Mouse (Mus musculus): ENCODE data around the gene Rnf212b. TPM values are rescaled to one million over a fixed set of nuclear protein-coding genes. Genes with fewer than 3 reads are reported as not detected.
A peak's percentile ranks its signal among the peaks of the same experiment; 100 is the strongest.
"Not testable (repeated sequence)": the region's sequence is repeated elsewhere in the genome, so short reads cannot be mapped to it uniquely, and the experiment has no call there.

Gene Rnf212b
- total RNA-seq (2021), result 1 to 10 TPM; 1.0 to 5.0 TPM
- long read RNA-seq, experiment 1, partial matches to known transcripts, result 0 of 4 reads
- long read RNA-seq, experiment 1, other reads (novel, unspliced or antisense), result 4 of 4 reads
- long read RNA-seq, experiment 2, partial matches to known transcripts, result 1 of 7 reads
- long read RNA-seq, experiment 2, other reads (novel, unspliced or antisense), result 6 of 7 reads

DNA sequence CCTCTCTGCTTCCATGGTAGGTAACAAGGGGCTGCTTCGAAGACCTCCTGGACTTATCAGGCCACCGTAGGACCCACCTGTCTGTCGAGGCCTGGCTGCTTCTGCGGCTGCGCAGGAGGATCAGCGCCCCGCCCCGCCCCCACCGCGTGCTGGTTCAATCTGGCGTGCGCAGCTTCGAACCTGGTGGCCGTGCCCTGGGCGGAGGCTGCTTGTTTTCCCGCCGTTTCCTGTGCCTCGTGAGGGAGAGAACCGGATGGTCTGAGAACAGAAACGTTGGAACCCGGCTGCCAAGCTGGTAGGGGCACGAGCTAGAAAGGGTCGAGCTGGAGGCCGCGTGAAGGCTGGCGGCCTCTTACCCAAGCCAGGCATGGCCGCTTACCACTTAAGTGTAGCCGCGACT lies at the start of gene Rnf212b:
Gene Rnf212b, plus strand, starts transcription at position 151 of the 400 bp plus-strand sequence.
- TF ChIP-seq CTCF (IDR thresholded peaks at IDR 0.05), result no peak
- Histone ChIP-seq H3K4me3 (no peak within 1 kb of the TSS), H3K27ac (no peak within 1 kb of the TSS)
- DNase-seq, result no peak
- intact Hi-C loops (cut with DNase I), result no loop called here

DNA sequence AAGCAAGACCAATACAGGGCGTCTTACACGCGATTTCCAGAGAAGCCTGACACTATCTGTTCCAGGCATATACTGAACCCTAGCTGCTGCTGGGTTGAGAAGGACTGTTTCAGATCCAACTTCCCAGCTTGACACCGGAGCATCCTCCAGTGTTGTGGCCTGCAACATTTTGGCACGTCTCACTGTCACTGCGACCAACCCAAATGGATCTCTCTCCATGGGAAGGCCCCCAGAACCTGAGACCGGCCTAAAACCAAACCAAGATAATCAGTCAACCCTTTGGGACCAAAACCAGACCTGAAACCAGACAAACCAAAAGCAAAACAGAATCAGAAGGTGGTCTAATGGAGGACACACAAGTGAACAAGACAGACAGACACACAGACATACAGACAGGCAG lies 47.0 kb upstream of the Rnf212b start:
- intact Hi-C loops (cut with DNase I); H3K4me3 ChIP-seq; DNase-seq; H3K27ac ChIP-seq: not testable (repeated sequence)

DNA sequence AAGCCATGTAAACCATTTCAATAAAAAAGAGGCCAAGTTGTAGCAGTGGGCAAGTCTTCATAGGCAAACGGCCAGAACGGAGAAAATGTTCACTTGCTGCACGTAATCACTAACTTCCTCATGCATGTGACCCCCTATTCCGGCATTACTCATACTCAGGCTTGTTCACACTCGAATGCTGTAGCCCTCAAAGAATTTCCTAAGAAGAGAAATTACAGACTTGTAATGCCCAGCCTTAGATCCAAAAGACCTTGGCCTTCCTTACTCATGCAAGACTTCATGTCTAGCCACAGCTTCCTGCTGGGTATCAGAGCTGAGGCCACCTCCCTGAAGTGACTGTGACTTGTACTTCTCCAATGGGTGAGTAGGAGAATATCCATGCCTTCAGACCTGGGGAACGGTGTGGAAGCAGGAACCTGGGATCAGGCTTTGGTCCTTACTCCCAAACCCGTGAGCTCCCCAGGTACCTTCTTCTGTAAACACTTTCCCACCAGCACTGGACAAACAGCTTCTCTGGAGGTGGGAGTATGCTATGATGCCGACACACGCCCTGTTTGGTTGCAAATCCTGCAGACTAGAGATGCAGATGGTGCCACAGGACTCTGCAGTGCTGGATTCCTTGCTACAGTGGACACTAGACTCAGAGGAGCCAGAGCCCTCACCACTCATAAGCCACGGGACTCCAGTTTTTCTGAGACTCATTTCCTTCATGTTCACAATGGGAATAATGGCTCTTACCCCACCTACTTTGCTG lies 45.5 kb upstream of the Rnf212b start:
- H3K27ac ChIP-seq, result no peak overlapping the region
- peak; percentile 4 for DNase-seq
- TF ChIP-seq CTCF (IDR thresholded peaks at IDR 0.05), result no peak
- H3K4me3 ChIP-seq, result no peak overlapping the region
- intact Hi-C loops (cut with DNase I), result no loop called here

DNA sequence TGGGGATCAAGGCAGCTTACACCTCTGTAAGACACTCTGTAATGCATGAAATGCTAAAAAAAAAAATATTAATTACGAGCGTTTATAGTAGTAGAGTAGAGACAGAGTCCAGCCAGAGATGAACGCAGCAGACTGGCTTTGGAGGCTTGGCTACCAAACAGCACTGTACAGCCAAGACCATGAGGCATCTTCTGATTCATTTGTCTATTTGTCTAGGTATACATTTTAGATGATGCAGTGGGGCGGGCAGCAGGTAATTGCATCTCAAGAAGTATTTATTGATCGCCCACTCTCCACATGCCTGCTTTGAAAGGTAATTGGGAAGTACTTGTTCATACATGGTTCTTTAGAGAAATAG lies 44.9 kb upstream of the Rnf212b start:
- Histone ChIP-seq H3K27ac (no peak overlapping the region), H3K4me3 (no peak overlapping the region)
- DNase-seq, result peak; percentile 6
- intact Hi-C loops (cut with DNase I), result no loop called here
- TF ChIP-seq CTCF (IDR thresholded peaks at IDR 0.05), result no peak

DNA sequence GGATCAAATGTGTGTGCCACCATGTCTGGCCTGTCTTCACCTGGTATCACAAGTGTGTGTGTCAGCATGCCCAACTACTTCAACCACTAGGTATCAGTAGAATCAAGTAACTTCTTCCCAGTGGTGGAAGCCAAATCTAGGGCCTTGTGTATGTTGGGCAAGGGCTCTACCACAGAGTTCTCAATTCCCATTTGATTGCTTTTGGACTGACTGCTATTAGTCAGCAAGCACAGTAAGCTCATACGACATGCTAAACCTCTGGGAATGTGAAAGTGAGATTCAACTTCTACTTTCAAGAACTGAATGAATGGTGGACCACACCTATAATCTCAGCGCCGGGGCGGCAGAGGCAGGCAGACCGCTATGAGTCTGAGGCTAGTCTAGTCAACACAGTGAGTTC lies 43.6 kb upstream of the Rnf212b start:
- intact Hi-C loops (cut with DNase I), result no loop called here
- peak; percentile 15 for DNase-seq
- Histone ChIP-seq H3K4me3 (no peak overlapping the region), H3K27ac (no peak overlapping the region)
- no peak for TF ChIP-seq CTCF (IDR thresholded peaks at IDR 0.05)

DNA sequence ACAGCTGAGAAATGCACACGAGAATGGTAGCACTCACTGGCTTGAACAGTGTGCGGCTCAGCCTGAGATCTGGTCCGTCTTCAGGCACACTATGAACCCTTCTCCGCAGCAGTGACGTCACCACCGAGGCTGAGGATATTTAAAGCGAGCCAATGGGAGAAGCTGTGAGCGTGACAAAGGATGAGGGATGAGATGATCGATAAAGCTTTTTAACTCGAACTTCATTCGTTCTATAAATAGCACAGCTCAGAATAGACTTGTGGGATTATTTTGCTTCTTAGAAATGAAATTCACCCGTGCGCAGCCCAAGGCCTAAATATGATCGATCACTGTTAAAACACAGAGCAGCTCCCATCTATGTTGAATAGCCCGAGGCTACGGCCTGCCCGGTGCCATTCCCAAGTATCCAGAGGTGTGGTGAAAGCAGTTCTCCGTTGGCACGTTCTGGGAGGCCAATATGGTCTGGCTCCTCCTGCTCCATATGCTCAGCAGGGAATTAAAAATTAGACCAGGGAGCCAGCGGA lies 41.5 kb upstream of the Rnf212b start:
- TF ChIP-seq CTCF (IDR thresholded peaks at IDR 0.05), result no peak
- intact Hi-C loops (cut with DNase I), result no loop called here
- peak; percentile 53 for DNase-seq
- peak overlapping the region; percentile 30 for H3K4me3 ChIP-seq
- peak overlapping the region; percentile 65 for H3K27ac ChIP-seq

DNA sequence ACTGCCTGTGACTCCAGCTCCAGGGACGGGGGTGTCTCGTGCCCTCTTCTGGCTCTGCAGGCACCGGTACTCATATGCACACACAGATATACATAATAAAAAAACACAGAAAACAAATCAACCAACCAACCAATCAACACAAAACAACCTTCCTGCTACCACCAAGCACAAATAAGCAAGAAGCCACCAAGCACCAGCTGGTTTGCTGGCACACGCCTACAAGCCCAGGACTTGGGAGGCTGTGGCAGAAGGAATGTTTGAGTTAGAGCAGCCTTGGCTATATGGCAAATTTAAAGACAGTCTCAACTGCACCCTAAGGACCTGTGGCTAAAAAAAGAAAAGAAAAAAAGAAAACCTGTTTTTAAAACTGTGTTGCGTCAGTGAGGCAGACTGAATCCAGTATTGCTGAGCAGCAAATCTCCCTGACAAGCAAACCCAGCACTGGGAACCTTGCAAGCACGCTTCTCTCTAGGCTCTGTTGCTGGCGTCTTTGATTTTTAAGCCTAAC lies 38.4 kb upstream of the Rnf212b start:
- TF ChIP-seq CTCF (IDR thresholded peaks at IDR 0.05), result no peak
- Histone ChIP-seq H3K27ac (no peak overlapping the region), H3K4me3 (no peak overlapping the region)
- intact Hi-C loops (cut with DNase I), result no loop called here
- no peak for DNase-seq

DNA sequence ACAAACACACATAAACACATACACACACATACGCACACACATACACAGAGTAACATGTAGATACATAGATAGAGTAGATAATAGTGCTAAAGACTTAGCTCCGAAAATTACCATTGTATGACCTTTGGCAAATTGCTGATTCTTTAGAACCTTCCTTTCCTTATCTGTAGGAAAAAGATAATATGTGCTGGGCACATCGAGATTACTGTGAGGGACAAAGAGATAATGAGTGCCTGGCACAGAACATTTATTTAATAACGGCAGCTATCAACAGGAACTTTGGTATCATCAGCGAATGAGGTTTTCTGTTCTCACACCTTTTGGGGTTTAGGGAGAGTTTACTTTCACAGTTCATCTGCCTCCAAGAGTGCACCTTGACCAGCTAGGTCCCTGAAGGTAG lies 37.2 kb upstream of the Rnf212b start:
- no peak overlapping the region for H3K4me3 ChIP-seq
- DNase-seq, result no peak
- intact Hi-C loops (cut with DNase I), result no loop called here
- no peak overlapping the region for H3K27ac ChIP-seq
- TF ChIP-seq CTCF (IDR thresholded peaks at IDR 0.05), result no peak

DNA sequence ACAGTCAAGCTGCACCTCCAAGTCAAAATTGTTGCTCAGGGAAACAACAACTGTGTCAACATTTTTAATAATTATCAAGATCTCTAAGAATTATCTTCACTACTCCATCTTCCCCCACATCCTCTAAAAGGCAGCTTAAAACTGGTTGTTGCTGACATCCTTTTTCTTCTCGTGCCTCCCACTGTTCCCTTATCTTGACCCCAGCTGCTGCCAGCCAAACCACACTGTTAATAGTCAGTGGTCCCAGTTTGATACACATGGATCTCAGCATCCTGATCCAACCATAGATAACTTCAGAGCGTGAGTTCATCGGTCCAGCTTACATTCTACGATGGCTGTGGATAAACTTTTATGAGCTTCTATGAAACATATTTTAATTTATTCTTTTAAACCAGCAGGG lies 36.0 kb upstream of the Rnf212b start:
- H3K27ac ChIP-seq, result no peak overlapping the region
- no peak overlapping the region for H3K4me3 ChIP-seq
- intact Hi-C loops (cut with DNase I), result no loop called here
- TF ChIP-seq CTCF (IDR thresholded peaks at IDR 0.05), result no peak
- no peak for DNase-seq

DNA sequence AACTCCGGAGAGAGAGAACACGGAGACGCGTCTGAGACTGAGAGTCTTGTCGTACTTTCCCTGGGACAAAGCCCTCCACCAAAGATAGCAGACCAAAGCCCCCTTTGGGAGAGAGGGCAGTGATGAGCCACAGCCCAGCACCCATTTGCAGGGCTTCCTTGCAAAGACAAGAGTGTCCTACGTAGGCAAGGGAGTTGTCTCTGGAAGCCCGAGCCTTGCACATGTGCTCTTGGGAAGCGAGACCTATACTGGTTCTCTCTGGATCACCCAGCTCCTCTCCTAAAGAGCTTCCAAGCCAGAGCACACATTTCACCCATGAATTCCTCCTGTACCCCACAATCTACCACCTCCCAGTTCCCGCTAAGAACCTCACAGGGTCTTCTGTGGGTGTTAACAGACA lies 33.9 kb upstream of the Rnf212b start:
- Histone ChIP-seq H3K27ac (peak overlapping the region; percentile 87), H3K4me3 (peak overlapping the region; percentile 73)
- intact Hi-C loops (cut with DNase I), result loop anchor here (2.0 kb wide), 1 partner anchor 31 kb away; no protein-coding TSS in a partner anchor
- peak; percentile 42 for DNase-seq
- no peak for TF ChIP-seq CTCF (IDR thresholded peaks at IDR 0.05)

DNA sequence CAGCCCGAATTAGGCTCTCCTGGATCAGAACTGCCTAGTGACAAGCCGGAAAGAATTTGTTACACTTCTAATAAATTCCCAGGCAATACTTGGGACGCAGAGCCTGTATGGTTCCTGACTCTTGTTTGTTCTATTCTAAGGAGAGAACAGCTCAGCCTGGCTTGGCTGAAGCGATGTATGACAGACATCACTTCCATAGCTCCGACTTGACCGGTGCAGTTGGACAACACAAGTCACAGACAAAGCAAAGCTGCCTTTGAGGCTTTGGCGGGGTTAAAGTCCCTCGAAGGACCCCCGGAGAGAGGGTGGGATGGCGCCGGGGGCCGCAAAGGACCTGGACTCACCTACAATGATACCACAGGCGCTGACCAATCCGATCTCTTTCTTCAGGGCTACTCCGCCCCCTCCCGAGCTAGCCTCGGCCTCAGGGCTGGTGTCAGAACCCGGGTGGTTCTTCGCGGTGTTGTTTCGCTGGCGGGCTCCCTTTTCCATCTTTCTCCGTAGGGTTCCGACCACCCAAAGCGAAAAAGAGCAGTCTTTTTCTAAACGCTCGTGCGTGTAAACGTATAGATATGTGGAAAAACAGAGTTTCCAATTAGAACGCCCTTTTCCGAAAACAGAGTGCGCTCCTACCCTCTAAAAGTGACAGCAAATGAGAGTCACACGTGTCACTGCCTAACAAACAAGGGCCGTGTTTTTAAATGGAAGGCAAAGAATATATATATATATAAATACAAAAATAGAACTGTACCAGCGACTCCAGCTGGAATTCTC lies 32.9 kb upstream of the Rnf212b start:
- DNase-seq, result peak; percentile 86
- Histone ChIP-seq H3K27ac (peak overlapping the region; percentile 87), H3K4me3 (peak overlapping the region; percentile 73)
- TF ChIP-seq CTCF (IDR thresholded peaks at IDR 0.05), result no peak
- intact Hi-C loops (cut with DNase I), result loop anchor here (1.0 to 2.0 kb wide), 2 partner anchors 32 to 67 kb away; no protein-coding TSS in a partner anchor

DNA sequence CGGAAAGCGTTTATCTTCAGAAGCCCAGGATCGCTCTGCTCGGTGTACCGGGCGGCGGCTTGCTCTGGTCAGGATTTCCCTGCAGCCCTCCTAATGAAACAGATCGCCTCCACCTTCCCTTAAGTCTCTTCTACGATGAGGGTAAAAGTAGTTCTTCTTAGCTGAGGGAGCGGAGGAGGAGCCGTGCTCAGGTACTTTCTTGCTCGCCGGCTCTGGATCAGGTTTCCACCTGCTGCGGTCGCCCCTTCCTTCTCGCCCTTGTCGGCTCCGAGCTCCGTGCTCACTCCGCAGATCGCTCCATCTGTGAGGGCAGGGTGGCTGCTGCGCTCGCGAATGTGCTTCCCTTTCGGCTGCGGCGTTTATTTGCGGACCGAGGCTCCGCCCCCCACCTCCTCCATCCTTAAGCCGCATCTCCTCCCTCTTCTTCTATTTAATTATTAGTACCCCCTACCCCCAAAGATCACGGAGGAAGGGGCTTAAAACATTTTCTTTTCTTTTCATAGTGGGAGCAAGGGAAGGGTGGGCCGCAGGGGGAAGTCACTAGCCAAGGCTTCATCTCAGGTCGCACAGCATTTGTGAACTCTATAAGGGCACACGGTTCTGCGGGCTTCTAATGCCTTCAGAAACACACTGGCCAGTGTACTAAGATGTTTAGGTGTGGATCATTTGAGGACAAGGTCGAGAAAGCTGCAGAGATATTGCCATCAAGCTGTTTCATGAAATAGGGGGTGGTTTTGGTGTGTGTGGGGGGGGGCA lies 32.2 kb upstream of the Rnf212b start, which contains the start of gene Slc7a8:
Gene Slc7a8, minus strand, starts transcription at position 337 of the 756 bp plus-strand sequence.
- TF ChIP-seq CTCF (IDR thresholded peaks at IDR 0.05), result no peak
- intact Hi-C loops (cut with DNase I), result loop anchor here (1.0 to 2.0 kb wide), 2 partner anchors 33 to 67 kb away; no protein-coding TSS in a partner anchor

More for the DNA sequence above, 32.2 kb upstream of the Rnf212b start, which contains the start of gene Slc7a8:
- H3K4me3 ChIP-seq, result peak within 1 kb of the TSS; percentile 73
- peak; percentile 87 for DNase-seq
- peak within 1 kb of the TSS; percentile 87 for H3K27ac ChIP-seq
